Mouse (Mus musculus) spleen, adult 2 months (tissue): ENCODE results near the gene Tmem40.

Source experiments
- CTCF ChIP-seq: fragments of 200-500 bp; IDR thresholded peaks from 2 replicates; pipeline ENCODE4 v1.5.1; 2011; ENCODE audit warnings: mild to moderate bottlenecking, inconsistent platforms; ENCODE audit not compliant: insufficient read depth, insufficient read length, insufficient replicate concordance; ENCODE audit errors: extremely low read depth
- POLR2A ChIP-seq: fragments of 200-500 bp; IDR thresholded peaks from 2 replicates; pipeline ENCODE4 v1.6.1; 2011; ENCODE audit warnings: low read depth, low read length, inconsistent platforms

- TF ChIP-seq CTCF (no peak), POLR2A (no peak)
Observed at GRCm38 (mm10) chr6:115804432-115805192, 42.4 kb upstream of the Tmem40 start.
